Mouse (Mus musculus): ENCODE measurements at regions not wholly inside any gene's neighbourhood (a gene's known extent, or its start where the extent isn't known, plus 50 kb on each side); places are given as distances from the start of the nearest gene placed in this dataset.

- no peaks in the 10 kb centered on the region for H3K27me3 ChIP-seq (replicated peaks)
- ATAC-seq (ENCODE audit: insufficient number of reproducible peaks, low FRiP score), result no peak
- no peak overlapping the region for H3K4me3 ChIP-seq
- no peaks in the 10 kb centered on the region for H3K4me1 ChIP-seq (replicated peaks)
- H3K9ac ChIP-seq, result no peak overlapping the region
- no peak overlapping the region for H3K4me2 ChIP-seq
- H3K36me3 ChIP-seq, result no peaks in the 10 kb centered on the region
- H3K9me3 ChIP-seq (replicated peaks), result no peaks in the 10 kb centered on the region
- 90% methylated on average over 9 of the region's 9 CpGs for WGBS
- no peak overlapping the region for H3K27ac ChIP-seq (ENCODE audit: poor library complexity, severe bottlenecking)
Observed at GRCm38 (mm10) chr14:105630867-105631680, 265.5 kb downstream of the Spry2 start.

- H3K27me3 ChIP-seq (replicated peaks), result no peaks in the 10 kb centered on the region
- no peak overlapping the region for H3K27ac ChIP-seq (ENCODE audit: poor library complexity, severe bottlenecking)
- H3K4me3 ChIP-seq, result no peak overlapping the region
- WGBS, result 86% methylated on average over 5 of the region's 5 CpGs
- no peak overlapping the region for H3K4me2 ChIP-seq
- H3K36me3 ChIP-seq, result no peaks in the 10 kb centered on the region
- no peaks in the 10 kb centered on the region for H3K9me3 ChIP-seq (replicated peaks)
- H3K4me1 ChIP-seq (replicated peaks), result peaks cover 4% of the 10 kb centered on the region
- no peak for ATAC-seq (ENCODE audit: insufficient number of reproducible peaks, low FRiP score)
- H3K9ac ChIP-seq, result no peak overlapping the region
Observed at GRCm38 (mm10) chr14:105630444-105630843, 266.2 kb downstream of the Spry2 start.

DNA sequence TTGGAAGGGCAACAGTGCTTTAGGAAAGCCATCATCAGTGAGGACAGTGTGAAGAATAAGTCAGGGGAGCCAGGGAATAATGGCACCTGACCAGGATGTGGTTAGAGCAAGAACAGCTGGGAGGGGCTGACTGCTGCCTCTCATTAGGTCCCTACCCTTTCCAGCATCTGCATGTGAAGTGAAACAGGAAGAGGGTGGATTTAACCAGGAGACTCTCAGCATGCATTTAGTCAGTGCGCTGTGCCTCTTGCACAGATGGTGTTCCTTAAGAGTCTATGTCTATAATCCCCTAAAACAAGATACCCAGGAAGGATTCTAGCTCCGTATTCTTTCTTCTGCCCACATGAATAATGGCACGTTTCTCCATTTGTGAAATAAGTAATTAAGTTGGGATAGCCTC is 267.9 kb downstream of the Spry2 start:
- 73% methylated on average over 3 of the region's 3 CpGs for WGBS
- Histone ChIP-seq H3K9ac (no peak overlapping the region), H3K4me2 (no peak overlapping the region), H3K27ac (ENCODE audit: poor library complexity, severe bottlenecking) (no peak overlapping the region), H3K27me3 (replicated peaks) (no peaks in the 10 kb centered on the region), H3K4me1 (replicated peaks) (peaks cover 8% of the 10 kb centered on the region), H3K4me3 (no peak overlapping the region), H3K36me3 (no peaks in the 10 kb centered on the region), H3K9me3 (replicated peaks) (no peaks in the 10 kb centered on the region)
- ATAC-seq (ENCODE audit: insufficient number of reproducible peaks, low FRiP score), result no peak

GRCm38 (mm10) chr14:105624387-105624786 is 272.2 kb downstream of the Spry2 start:
- WGBS, result 78% methylated on average over 7 of the region's 7 CpGs
- no peak overlapping the region for H3K27ac ChIP-seq (ENCODE audit: poor library complexity, severe bottlenecking)
- no peak for ATAC-seq (ENCODE audit: insufficient number of reproducible peaks, low FRiP score)

DNA sequence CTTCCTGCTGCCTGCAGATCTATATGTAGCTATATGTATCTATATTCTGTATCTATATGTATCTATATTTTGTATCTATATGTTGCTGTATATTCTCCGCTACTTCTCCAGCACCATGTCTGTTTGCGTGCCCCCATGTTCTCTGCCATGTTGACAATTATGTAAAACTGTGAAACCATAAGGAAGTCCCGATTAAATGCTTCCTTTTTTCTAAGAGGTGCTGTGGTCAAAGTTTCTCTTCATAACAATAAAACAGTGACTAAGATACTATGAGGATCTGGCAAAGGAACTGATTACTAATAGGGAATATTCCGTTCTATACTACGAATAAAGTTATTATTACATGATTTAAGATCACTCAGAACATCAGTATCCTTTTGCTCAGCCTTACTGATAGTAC is 274.5 kb downstream of the Spry2 start:
- Histone ChIP-seq H3K9me3 (replicated peaks) (no peaks in the 10 kb centered on the region; the same call in 1 of the 2 replicates), H3K27ac (ENCODE audit: poor library complexity, severe bottlenecking) (no peak overlapping the region), H3K4me1 (replicated peaks) (peaks cover 19% of the 10 kb centered on the region), H3K9ac (no peak overlapping the region), H3K4me3 (no peak overlapping the region), H3K36me3 (no peaks in the 10 kb centered on the region), H3K27me3 (replicated peaks) (no peaks in the 10 kb centered on the region), H3K4me2 (no peak overlapping the region)
- 85% methylated on average over 5 of the region's 5 CpGs for WGBS
- ATAC-seq (ENCODE audit: insufficient number of reproducible peaks, low FRiP score), result no peak

More at GRCm38 (mm10) chr14:105624387-105624786, 272.2 kb downstream of the Spry2 start:
- H3K27me3 ChIP-seq (replicated peaks), result no peaks in the 10 kb centered on the region
- no peak overlapping the region for H3K4me2 ChIP-seq
- H3K36me3 ChIP-seq, result no peaks in the 10 kb centered on the region
- peaks cover 19% of the 10 kb centered on the region for H3K4me1 ChIP-seq (replicated peaks)
- H3K9me3 ChIP-seq (replicated peaks), result no peaks in the 10 kb centered on the region; the same call in 1 of the 2 replicates
- H3K4me3 ChIP-seq, result no peak overlapping the region
- no peak overlapping the region for H3K9ac ChIP-seq

GRCm38 (mm10) chr14:105621124-105621523 is 275.5 kb downstream of the Spry2 start:
- 59% methylated on average over 6 of the region's 6 CpGs for WGBS
- H3K9ac ChIP-seq, result no peak overlapping the region
- H3K4me2 ChIP-seq, result no peak overlapping the region
- H3K4me3 ChIP-seq, result no peak overlapping the region
- H3K27ac ChIP-seq (ENCODE audit: poor library complexity, severe bottlenecking), result no peak overlapping the region
- no peaks in the 10 kb centered on the region for H3K36me3 ChIP-seq
- ATAC-seq (ENCODE audit: insufficient number of reproducible peaks, low FRiP score), result no peak
- H3K9me3 ChIP-seq (replicated peaks), result no peaks in the 10 kb centered on the region; the same call in 1 of the 2 replicates
- H3K27me3 ChIP-seq (replicated peaks), result no peaks in the 10 kb centered on the region
- peaks cover 19% of the 10 kb centered on the region for H3K4me1 ChIP-seq (replicated peaks)

DNA sequence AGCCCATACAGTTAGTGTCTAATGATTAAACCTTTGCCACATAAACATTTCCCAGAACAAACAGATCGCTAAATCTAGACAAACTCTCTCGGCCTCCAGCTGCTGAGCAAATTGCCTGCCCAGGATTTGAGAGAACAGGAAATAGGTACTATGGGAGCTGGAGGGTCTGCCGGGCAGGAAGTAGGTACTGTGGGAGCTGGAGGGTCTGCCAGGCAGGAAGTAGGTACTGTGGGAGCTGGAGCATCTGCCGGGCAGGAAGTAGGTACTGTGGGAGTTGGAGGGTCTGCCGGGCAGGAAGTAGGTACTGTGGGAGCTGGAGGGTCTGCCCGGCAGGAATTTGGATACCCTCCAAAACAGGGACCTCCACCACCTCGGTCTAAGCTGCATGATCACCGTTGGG is 277.2 kb downstream of the Spry2 start:
- H3K4me2 ChIP-seq, result no peak overlapping the region
- no peaks in the 10 kb centered on the region; the same call in 1 of the 2 replicates for H3K9me3 ChIP-seq (replicated peaks)
- no peak overlapping the region for H3K27ac ChIP-seq (ENCODE audit: poor library complexity, severe bottlenecking)
- 61% methylated on average over 8 of the region's 8 CpGs for WGBS
- peaks cover 18% of the 10 kb centered on the region for H3K4me1 ChIP-seq (replicated peaks)
- H3K9ac ChIP-seq, result no peak overlapping the region
- no peak for ATAC-seq (ENCODE audit: insufficient number of reproducible peaks, low FRiP score)
- H3K36me3 ChIP-seq, result no peaks in the 10 kb centered on the region
- no peaks in the 10 kb centered on the region for H3K27me3 ChIP-seq (replicated peaks)
- H3K4me3 ChIP-seq, result no peak overlapping the region

DNA sequence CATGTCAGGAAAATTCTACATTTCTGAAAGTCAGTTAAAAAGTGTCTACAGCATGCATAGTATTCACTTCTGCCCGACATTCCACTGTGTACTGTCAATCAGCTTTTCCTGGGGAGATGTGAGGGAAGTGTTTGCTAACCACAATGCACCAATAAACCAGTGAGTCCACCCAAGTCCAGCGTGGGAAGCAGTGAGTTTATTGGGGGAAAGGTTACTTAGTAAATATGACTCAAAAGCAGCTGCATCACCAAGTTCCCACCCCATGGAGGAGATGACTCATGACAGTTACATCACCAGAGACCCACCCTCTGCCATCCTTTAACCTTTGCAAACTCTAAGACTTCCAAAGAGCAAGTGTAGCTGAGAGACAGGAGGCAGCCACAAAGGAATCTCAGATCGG is 280.9 kb downstream of the Spry2 start:
- ATAC-seq (ENCODE audit: insufficient number of reproducible peaks, low FRiP score), result peak; percentile 22; the same call in 1 of the 2 replicates
- no peak overlapping the region for H3K4me2 ChIP-seq
- H3K27me3 ChIP-seq (replicated peaks), result no peaks in the 10 kb centered on the region
- peaks cover 14% of the 10 kb centered on the region for H3K4me1 ChIP-seq (replicated peaks)
- no peak overlapping the region for H3K9ac ChIP-seq
- H3K27ac ChIP-seq (ENCODE audit: poor library complexity, severe bottlenecking), result no peak overlapping the region
- 57% methylated on average over 3 of the region's 3 CpGs for WGBS
- H3K9me3 ChIP-seq (replicated peaks), result no peaks in the 10 kb centered on the region; the same call in 1 of the 2 replicates
- H3K4me3 ChIP-seq, result no peak overlapping the region
- no peaks in the 10 kb centered on the region for H3K36me3 ChIP-seq

DNA sequence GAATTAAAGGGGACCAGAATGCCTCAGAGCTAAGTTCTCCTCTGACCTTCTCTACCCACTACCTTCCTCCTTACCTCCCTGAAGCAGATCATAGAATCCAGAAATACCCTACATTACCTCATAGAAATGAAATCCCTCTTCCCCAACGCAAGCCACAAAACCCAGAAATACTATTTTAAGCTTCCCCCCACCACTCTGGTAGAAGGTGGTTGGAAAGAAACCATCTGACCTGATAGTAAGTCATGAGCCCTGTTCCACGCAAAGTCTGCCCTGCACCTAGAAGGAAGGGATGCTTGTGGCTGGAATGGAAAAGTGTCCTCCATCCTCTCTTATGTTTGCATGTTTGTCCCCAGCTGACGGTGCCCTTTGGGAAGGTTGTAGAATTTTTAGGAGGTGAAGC is 283.8 kb downstream of the Spry2 start:
- ATAC-seq (ENCODE audit: insufficient number of reproducible peaks, low FRiP score), result no peak
- Histone ChIP-seq H3K36me3 (no peaks in the 10 kb centered on the region), H3K4me2 (no peak overlapping the region), H3K27me3 (replicated peaks) (no peaks in the 10 kb centered on the region), H3K9ac (no peak overlapping the region), H3K4me1 (replicated peaks) (peaks cover 14% of the 10 kb centered on the region), H3K9me3 (replicated peaks) (no peaks in the 10 kb centered on the region), H3K27ac (ENCODE audit: poor library complexity, severe bottlenecking) (no peak overlapping the region), H3K4me3 (no peak overlapping the region)
- WGBS, result 62% methylated on average over 3 of the region's 3 CpGs

DNA sequence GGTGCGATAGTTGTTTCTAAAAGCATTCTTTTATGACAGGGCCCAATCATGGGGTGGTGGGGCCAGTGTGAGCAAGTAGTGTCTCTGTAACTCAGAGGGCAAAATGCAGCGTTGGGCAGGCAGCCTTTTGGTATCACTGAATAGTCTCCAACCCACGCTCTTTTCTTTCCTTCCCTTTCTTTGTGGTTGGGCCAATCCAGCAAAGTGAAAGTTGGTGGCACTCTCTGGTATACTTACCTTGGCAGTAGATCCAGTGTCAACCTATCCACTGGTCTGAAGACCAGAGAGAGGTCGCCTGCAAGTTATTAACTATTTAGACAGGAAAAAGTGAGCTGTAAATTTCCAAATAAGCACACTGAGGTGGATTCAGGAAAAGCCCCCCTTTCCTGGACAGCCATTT is 287.8 kb downstream of the Spry2 start:
- WGBS, result 86% methylated on average over 4 of the region's 4 CpGs
- ATAC-seq (ENCODE audit: insufficient number of reproducible peaks, low FRiP score), result no peak
- H3K4me2 ChIP-seq, result no peak overlapping the region
- no peak overlapping the region for H3K27ac ChIP-seq (ENCODE audit: poor library complexity, severe bottlenecking)
- no peak overlapping the region for H3K9ac ChIP-seq
- H3K4me3 ChIP-seq, result no peak overlapping the region
- no peaks in the 10 kb centered on the region for H3K9me3 ChIP-seq (replicated peaks)
- H3K36me3 ChIP-seq, result no peaks in the 10 kb centered on the region
- peaks cover 14% of the 10 kb centered on the region for H3K4me1 ChIP-seq (replicated peaks)
- H3K27me3 ChIP-seq (replicated peaks), result no peaks in the 10 kb centered on the region

GRCm38 (mm10) chr14:105606551-105606950 is 290.1 kb downstream of the Spry2 start:
- no peak overlapping the region for H3K4me3 ChIP-seq
- H3K9me3 ChIP-seq (replicated peaks), result no peaks in the 10 kb centered on the region
- no peak overlapping the region for H3K9ac ChIP-seq
- H3K4me1 ChIP-seq (replicated peaks), result peaks cover 7% of the 10 kb centered on the region; the same call in 1 of the 2 replicates
- no peak overlapping the region for H3K27ac ChIP-seq (ENCODE audit: poor library complexity, severe bottlenecking)
- no peak overlapping the region for H3K4me2 ChIP-seq
- ATAC-seq (ENCODE audit: insufficient number of reproducible peaks, low FRiP score), result no peak
- no peaks in the 10 kb centered on the region for H3K36me3 ChIP-seq
- WGBS, result 63% methylated on average over 3 of the region's 3 CpGs
- H3K27me3 ChIP-seq (replicated peaks), result no peaks in the 10 kb centered on the region

DNA sequence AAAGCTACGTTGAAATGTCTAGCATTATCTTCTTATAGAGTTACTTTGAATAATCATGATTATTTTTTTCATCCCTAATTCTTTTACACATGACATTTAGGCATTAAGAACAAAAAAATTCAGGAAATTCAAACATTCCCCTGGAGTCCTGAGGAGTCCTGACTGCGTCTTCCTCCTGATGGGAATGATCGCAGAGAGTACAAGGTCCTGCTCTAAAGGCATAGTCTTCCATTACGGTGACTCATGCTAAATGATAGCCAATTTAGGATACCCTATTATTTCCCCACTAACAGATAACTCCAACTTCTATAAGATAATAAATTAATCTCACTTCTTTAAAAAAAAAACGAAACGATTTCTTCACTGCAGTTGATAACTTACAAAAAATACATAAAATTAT is 292.2 kb downstream of the Spry2 start:
- Histone ChIP-seq H3K4me2 (no peak overlapping the region), H3K27me3 (replicated peaks) (no peaks in the 10 kb centered on the region), H3K9me3 (replicated peaks) (0 out of 2 replicates have a peak, but pooled peaks cover 3% of the 10 kb centered on the region), H3K27ac (ENCODE audit: poor library complexity, severe bottlenecking) (no peak overlapping the region), H3K9ac (no peak overlapping the region), H3K4me3 (no peak overlapping the region), H3K36me3 (no peaks in the 10 kb centered on the region), H3K4me1 (replicated peaks) (peaks cover 7% of the 10 kb centered on the region; the same call in 1 of the 2 replicates)
- WGBS, result 87% methylated on average over 6 of the region's 6 CpGs
- no peak for ATAC-seq (ENCODE audit: insufficient number of reproducible peaks, low FRiP score)
